Mouse (Mus musculus) bone marrow, adult 2 months (tissue): ENCODE results near the gene Cd274.

Experiments
- CTCF ChIP-seq: fragments of 200-500 bp; IDR thresholded peaks from 2 replicates; pipeline ENCODE4 v1.5.1; 2011; ENCODE audit warnings: low read length, control low read depth; ENCODE audit not compliant: control insufficient read depth, insufficient read depth
- POLR2A ChIP-seq: fragments of 200-500 bp; IDR thresholded peaks from 2 replicates; pipeline ENCODE4 v1.6.1; 2011; ENCODE audit warnings: low read depth, mild to moderate bottlenecking, control low read depth, low read length, borderline replicate concordance; ENCODE audit not compliant: control insufficient read depth

DNA sequence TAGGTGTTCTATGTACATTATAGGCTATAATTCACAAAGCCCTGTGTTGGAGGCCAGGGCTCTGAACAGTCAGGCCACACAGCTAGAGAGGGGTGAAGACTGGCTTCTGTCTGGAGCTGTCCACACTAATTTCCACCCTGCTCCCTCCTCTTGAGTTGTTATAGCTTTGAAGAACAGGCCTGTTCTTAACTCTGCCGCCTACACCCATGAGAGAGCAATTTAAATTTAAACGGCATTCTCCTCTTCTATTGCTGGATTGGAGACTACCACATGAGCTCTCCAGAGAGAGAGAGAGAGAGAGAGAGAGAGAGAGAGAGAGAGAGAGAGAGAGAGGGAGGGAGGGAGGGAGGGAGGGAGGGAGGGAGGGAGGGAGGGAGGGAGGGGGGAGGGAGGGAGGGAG, 38.1 kb downstream of the Cd274 start:
- no peak for TF ChIP-seq CTCF
- TF ChIP-seq POLR2A = no peak
